Mouse (Mus musculus) neutrophil, adult 65 days (primary cell): Measurements from ENCODE around the gene Mapk8ip1. TPM values are rescaled to one million over a fixed set of nuclear protein-coding genes. Genes with fewer than 3 reads are reported as not detected.

ENCODE experiments used
- total RNA-seq: library from RNA; stranded (reverse); gene quantifications from 2 replicates; pipeline ENCODE4 v1.2.4, GENCODE M21; 2023

The Mapk8ip1 gene
- 0.11 and 0.38 TPM in 2 replicates for total RNA-seq

GRCm38 (mm10) chr2:92401091-92401561 is at the start of gene Mapk8ip1:
TSS of gene Mapk8ip1 (minus strand) at chr2:92401263.

DNA sequence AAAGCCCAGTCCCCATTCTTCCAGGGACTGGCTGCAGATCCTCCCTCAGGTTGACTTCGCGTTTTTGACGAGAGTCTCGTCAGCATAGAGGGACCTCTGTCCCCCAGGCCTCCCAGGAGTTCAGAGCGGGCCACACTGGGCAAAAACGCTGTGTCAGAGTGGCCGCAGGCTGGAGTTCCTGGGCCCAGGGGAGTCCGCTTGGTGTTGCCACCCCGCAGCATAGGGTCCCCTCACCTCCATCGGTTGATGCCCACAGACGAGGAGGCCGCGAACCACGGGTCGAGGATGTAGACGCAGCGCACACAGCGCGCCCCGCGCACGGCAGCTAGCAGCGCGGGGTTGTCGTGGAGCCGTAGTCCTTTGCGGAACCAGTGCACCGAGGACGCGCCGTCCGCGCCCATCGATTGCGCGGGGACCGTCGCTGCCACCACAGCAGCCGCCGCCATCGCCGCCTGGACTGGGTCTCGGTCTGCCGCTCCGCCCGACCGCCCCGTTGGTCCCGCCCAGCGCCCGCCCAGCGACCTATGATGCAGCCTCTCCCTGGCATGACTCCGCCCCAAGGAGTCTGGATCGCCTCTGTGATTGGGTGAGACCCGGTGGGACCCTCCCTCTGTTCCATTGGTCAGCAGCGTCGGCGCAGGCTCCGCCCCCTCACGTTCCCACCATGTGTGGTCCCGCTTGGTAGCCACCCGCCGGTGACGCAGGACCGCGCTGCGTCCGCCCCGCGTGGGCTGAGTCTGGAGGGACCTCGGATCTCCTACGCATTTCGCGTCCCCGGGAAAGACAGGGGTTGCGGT is 32.7 kb upstream of the Mapk8ip1 start, which contains the start of gene Cry2:
Gene Cry2 (minus strand): TSS at position 466 of the 797 bp plus-strand sequence.

DNA sequence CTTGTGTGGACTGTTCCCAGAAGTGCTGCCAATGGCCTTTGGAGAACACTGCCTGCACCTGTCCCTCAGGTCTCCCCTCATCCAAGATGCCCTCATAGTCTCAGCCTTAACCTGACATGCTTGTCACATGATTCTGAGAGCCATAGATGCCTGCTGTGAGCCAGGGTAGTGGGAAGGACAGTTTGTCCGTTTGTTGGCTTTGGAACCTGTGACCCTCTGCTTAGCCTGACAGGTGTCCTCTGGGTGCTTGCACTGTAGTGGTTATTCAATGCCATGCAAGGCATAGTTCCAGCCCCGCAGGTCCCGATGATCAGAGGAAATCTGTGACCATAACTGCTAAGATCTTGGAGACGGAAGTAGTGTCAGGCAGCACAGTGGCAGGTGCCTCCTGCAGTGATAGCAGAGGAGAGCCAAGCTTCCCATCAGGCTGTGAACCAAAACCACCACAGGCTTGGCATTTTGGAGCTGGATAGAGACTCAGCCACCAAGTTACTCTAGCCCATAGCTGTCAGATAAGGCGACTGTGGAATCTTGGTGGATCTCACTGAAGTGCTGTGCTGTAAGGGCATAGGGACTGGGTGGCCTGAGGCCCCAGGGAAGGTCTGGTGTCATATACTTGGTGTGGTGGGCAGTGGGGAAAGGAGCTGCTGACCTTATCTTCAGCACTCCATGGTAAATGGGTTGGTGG is 19.0 kb downstream of the Mapk8ip1 start, which contains the start of gene 1700029I15Rik:
Gene 1700029I15Rik (plus strand): TSS at position 638 of the 688 bp plus-strand sequence.

GRCm38 (mm10) chr2:92374514-92374913 is 26.5 kb downstream of the Mapk8ip1 start, which contains the start of the genes Pex16 and Large2:
TSS of gene Pex16 (plus strand) at chr2:92374676.
TSS of gene Large2 (minus strand) at chr2:92374869.

Other genes with a start within 250 kb of the Mapk8ip1 start
- 25.5 and 34.9 TPM in 2 replicates for gene Pex16, start 26.6 kb downstream of the Mapk8ip1 start, total RNA-seq
- not detected in 2 replicates for gene Large2, start 26.4 kb downstream of the Mapk8ip1 start, total RNA-seq
- gene 1700029I15Rik, start 18.7 kb downstream of the Mapk8ip1 start, total RNA-seq, result 3.6 and 4.2 TPM in 2 replicates
- gene Cry2, start 32.8 kb upstream of the Mapk8ip1 start, total RNA-seq, result 15.7 and 26.4 TPM in 2 replicates
- 28.4 and 28.7 TPM in 2 replicates for gene Slc35c1, start 59.3 kb upstream of the Mapk8ip1 start, total RNA-seq
- 0.39 and 0.88 TPM in 2 replicates for gene Chst1, start 198.4 kb upstream of the Mapk8ip1 start, total RNA-seq